Mouse (Mus musculus) liver, embryonic 13.5 days (tissue): ENCODE results near the gene Sart3. TPM values are rescaled to one million over a fixed set of nuclear protein-coding genes. Genes with fewer than 3 reads are reported as not detected.
"Not testable (repeated sequence)": the region's sequence is repeated elsewhere in the genome, so short reads cannot be mapped to it uniquely, and the experiment has no call there.

Source experiments
- ATAC-seq: fragments of 200-750 bp; cut with Nextera tagmentation; 2 replicates; pipeline ENCODE4 v1.8.0; 2017; ENCODE audit warnings: low read depth, mild to moderate bottlenecking, moderate number of reproducible peaks, moderate library complexity
- DNase-seq: peaks from one replicate; pipeline ENCODE4 v3.0.0; 2022
- H3K27ac ChIP-seq: fragments of 300-500 bp; sonication (generic); 2 replicates; pipeline ENCODE4 v1.5.1; 2015; ENCODE audit warnings: moderate library complexity, mild to moderate bottlenecking, inconsistent platforms
- H3K27me3 ChIP-seq: fragments of 300-500 bp; sonication (generic); 2 replicates; pipeline ENCODE4 v1.6.1; 2015; ENCODE audit warnings: mild to moderate bottlenecking, inconsistent platforms
- H3K36me3 ChIP-seq: fragments of 300-500 bp; sonication (generic); 2 replicates; pipeline ENCODE4 v1.6.1; 2015; ENCODE audit warnings: mild to moderate bottlenecking, inconsistent platforms
- H3K4me1 ChIP-seq: fragments of 300-500 bp; sonication (generic); replicated peaks from 2 replicates; pipeline ENCODE4 v1.6.1; 2015; ENCODE audit warnings: inconsistent platforms
- H3K4me2 ChIP-seq: fragments of 300-500 bp; sonication (generic); 2 replicates; pipeline ENCODE4 v1.6.1; 2015; ENCODE audit warnings: inconsistent platforms, mild to moderate bottlenecking, moderate library complexity
- H3K4me3 ChIP-seq: fragments of 300-500 bp; sonication (generic); replicated peaks from 2 replicates; pipeline ENCODE4 v1.5.1; 2015; ENCODE audit warnings: mild to moderate bottlenecking, inconsistent platforms
- H3K9ac ChIP-seq: fragments of 300-500 bp; sonication (generic); 2 replicates; pipeline ENCODE4 v1.6.1; 2015; ENCODE audit warnings: mild to moderate bottlenecking, inconsistent platforms
- H3K9me3 ChIP-seq: fragments of 300-500 bp; sonication (generic); replicated peaks from 2 replicates; pipeline ENCODE4 v1.6.1; 2016; ENCODE audit warnings: inconsistent platforms
- WGBS: fragments of 180-500 bp; shearing (Covaris S2); methylation state at CpG from one replicate; pipeline ENCODE4 v1.1.7; 2015; ENCODE audit not compliant: insufficient replicate concordance; 5-methylcytosine and 5-hydroxymethylcytosine counted together
- polyA plus RNA-seq: library from polyadenylated mRNA; unstranded; fragments of >200 nt; fragmentation: Nextera tagmentation; extraction: Ambion mirVana; gene quantifications from 2 replicates; pipeline ENCODE4 v1.2.1, GENCODE M21; 2015

The Sart3 gene
- polyA plus RNA-seq, 1 experiment from 2014 or later = 21.2 TPM

DNA sequence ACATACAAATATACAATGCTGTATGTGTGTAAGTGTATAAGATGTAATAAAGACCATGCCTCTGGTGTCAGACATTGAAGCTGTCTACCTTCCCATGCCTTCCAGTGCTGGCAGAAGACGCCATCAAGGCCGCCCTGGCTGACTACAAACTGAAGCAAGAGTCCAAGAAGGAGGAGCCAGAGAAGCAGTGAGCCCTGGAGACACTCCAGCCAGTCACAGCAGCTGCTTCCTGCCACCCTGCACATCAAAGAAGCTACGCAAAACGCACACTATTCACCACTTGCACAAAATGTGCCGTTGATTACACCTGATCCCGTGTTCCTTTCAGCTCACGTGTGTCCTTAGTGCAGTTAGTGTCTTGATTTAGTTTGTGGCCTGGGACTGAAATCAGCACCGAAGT, 5.4 kb upstream of the Sart3 start:
- not testable (repeated sequence) for DNase-seq, H3K27me3 ChIP-seq, H3K9ac ChIP-seq, H3K4me3 ChIP-seq, H3K27ac ChIP-seq, H3K9me3 ChIP-seq, ATAC-seq, H3K4me2 ChIP-seq
- 83% methylated on average over 8 of the region's 8 CpGs for WGBS
- Histone ChIP-seq H3K36me3 (peaks cover 46% of the 10 kb centered on the region), H3K4me1 (peaks cover 13% of the 10 kb centered on the region)

DNA sequence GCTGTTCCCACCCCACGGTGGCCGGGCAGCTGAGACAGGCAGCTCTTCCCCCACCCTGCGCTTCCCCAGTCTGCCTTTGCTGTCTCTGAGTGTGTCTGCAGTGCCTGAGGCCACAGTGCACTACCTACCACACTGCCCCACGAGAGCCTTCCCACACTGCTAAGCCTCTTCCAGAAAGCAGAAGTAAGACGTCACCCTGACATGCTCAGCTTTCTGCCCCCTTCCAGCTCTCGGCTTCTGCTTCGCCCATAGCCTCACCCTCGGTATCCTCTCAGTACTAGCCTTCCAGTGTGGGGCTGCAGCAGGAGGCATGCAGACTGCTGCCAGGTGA, 4.6 kb upstream of the Sart3 start:
- Histone ChIP-seq H3K4me2 (no peak overlapping the region), H3K4me1 (peaks cover 16% of the 10 kb centered on the region), H3K36me3 (peaks cover 46% of the 10 kb centered on the region), H3K27ac (peak overlapping the region; percentile 41), H3K4me3 (no peak overlapping the region), H3K9me3 (no peaks in the 10 kb centered on the region), H3K27me3 (no peaks in the 10 kb centered on the region), H3K9ac (no peak overlapping the region)
- DNase-seq (no peak), ATAC-seq (no peak)
- 60% methylated on average over 8 of the region's 8 CpGs for WGBS

DNA sequence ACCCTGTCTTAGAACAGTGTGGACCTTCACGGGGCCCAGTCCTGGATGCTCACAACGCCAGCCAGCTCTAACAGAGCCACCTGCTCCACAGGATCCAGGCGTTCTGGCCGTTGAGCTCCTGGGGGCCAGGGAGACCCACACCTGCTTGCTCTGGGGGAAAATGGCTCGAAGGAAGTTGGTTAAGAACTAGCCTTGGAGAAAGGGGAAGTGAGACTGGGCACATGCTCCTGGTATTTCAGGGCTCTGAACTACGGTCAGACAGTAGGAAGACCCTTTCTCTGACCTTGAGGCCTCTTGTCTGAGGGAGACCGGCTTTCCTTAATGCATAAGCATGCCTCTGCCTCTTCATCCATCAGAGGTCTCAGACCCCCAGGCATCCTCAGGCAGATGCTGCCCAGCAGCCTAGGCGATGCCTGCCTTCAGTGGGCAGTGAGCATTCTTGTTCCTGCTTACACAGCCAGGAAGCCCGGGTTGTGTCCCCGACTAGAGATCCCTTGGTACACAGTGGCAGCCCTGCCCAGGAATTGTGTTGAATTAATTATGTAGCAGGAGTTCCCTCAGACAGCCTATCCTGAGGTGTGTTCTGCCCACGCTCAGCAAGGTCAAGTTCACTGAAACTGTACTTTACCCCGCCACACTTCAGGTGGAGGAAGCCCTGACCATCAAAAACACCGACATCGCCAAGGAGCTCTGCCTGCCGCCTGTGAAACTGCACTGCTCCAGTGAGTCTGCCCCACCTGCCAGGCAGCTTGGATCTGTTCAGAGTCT, 4.0 kb upstream of the Sart3 start:
- no peak for ATAC-seq
- DNase-seq = no peak
- peaks cover 46% of the 10 kb centered on the region for H3K36me3 ChIP-seq
- H3K9me3 ChIP-seq = no peaks in the 10 kb centered on the region
- no peak overlapping the region for H3K9ac ChIP-seq
- H3K4me2 ChIP-seq = no peak overlapping the region
- H3K27me3 ChIP-seq = no peaks in the 10 kb centered on the region
- peaks cover 16% of the 10 kb centered on the region for H3K4me1 ChIP-seq
- WGBS = 60% methylated on average over 15 of the region's 15 CpGs
- H3K27ac ChIP-seq = peak overlapping the region; percentile 41
- no peak overlapping the region for H3K4me3 ChIP-seq

DNA sequence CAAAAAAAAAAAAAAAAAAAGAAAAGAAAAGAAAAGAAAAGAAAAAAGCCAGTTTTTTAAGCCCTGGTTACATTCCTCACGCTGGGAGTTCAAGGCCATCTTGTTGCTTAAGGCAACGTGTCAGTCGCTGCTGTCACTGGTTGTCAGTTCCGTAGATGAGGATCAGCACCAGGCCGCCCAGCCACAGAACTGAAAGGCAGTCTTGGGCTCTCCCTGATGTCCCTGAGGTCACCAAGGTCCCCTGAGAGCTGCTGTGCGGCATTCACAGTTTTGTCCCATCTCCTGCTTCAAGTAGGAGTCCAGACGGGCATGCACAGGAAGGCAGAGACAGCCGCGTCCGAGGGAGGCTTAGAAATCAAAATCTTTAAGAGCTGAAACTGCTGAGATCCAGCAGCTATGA, 3.3 kb upstream of the Sart3 start:
- no peaks in the 10 kb centered on the region for H3K27me3 ChIP-seq
- H3K4me1 ChIP-seq = peaks cover 17% of the 10 kb centered on the region
- H3K9ac ChIP-seq = no peak overlapping the region
- ATAC-seq (no peak), DNase-seq (no peak)
- no peak overlapping the region for H3K4me3 ChIP-seq
- 0 out of 2 replicates have a peak overlapping the region, but pooled peaks have one; percentile 31 for H3K27ac ChIP-seq
- no peaks in the 10 kb centered on the region for H3K9me3 ChIP-seq
- no peak overlapping the region for H3K4me2 ChIP-seq
- 84% methylated on average over 10 of the region's 10 CpGs for WGBS
- peaks cover 46% of the 10 kb centered on the region for H3K36me3 ChIP-seq

DNA sequence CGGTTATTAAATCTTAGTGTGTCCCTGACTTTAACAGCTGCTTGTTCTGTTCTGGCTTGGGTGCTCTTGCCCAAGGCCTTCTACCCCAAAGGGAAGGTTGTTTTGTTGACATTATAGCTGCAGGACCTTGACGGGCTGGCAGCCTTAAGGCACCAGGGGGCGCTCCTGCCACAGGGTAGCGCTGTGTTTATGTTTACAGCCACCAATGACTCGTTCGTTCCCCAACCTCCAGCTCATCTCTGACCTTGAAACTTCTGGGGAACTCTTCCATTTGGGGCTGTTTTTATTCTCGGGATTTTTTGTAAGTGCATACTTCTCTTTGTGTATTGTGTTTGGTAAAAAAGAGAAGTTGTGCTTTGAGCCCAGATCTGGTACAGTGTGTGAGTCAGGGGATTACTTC, 1.4 kb upstream of the Sart3 start:
- Histone ChIP-seq H3K4me3 (peak overlapping the region; percentile 100), H3K4me1 (peaks cover 36% of the 10 kb centered on the region), H3K4me2 (peak overlapping the region; percentile 94), H3K27me3 (no peaks in the 10 kb centered on the region), H3K9ac (peak overlapping the region; percentile 88), H3K9me3 (no peaks in the 10 kb centered on the region), H3K36me3 (peaks cover 48% of the 10 kb centered on the region), H3K27ac (peak overlapping the region; percentile 87)
- peak; percentile 39 for ATAC-seq
- under 1% methylated on average over 7 of the region's 7 CpGs for WGBS
- peak; percentile 85 for DNase-seq

DNA sequence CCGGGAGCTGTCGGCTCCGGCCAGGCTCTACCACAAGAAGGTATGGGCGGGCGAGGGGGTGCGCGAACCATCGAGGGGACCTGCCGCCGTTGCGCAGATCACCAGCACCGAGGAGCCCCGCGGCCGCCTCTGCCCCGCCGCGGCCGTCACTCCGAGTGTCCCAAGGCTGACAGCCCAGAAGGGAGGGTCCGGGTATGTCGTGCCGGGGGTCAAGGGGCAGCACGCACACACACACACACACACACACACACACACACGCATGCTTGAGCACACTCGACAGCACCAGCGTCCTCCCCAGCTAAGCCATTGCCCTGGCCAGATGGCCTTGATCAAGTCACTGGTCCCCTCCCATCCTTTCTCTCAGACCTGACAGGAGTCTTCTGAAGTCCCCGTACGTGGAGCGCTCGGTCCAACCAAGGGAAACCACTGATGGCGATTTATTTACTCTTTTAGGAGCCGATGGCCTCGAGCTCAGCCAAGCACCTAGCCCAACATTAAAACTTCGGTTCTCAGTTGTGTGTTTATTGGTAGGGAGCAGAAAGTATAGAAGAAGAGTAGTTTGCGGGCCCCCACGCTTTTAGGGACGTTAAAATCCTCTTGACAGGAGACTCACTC, 702 bp upstream of the Sart3 start:
- peak overlapping the region; percentile 88 for H3K9ac ChIP-seq
- WGBS = 1% methylated on average over 36 of the region's 38 CpGs
- H3K4me3 ChIP-seq = peak overlapping the region; percentile 100
- H3K27me3 ChIP-seq = no peaks in the 10 kb centered on the region
- DNase-seq (no peak), ATAC-seq (peak; percentile 32)
- peaks cover 41% of the 10 kb centered on the region for H3K4me1 ChIP-seq
- peaks cover 48% of the 10 kb centered on the region for H3K36me3 ChIP-seq
- peak overlapping the region; percentile 94 for H3K4me2 ChIP-seq
- H3K27ac ChIP-seq = peak overlapping the region; percentile 87
- no peaks in the 10 kb centered on the region for H3K9me3 ChIP-seq

DNA sequence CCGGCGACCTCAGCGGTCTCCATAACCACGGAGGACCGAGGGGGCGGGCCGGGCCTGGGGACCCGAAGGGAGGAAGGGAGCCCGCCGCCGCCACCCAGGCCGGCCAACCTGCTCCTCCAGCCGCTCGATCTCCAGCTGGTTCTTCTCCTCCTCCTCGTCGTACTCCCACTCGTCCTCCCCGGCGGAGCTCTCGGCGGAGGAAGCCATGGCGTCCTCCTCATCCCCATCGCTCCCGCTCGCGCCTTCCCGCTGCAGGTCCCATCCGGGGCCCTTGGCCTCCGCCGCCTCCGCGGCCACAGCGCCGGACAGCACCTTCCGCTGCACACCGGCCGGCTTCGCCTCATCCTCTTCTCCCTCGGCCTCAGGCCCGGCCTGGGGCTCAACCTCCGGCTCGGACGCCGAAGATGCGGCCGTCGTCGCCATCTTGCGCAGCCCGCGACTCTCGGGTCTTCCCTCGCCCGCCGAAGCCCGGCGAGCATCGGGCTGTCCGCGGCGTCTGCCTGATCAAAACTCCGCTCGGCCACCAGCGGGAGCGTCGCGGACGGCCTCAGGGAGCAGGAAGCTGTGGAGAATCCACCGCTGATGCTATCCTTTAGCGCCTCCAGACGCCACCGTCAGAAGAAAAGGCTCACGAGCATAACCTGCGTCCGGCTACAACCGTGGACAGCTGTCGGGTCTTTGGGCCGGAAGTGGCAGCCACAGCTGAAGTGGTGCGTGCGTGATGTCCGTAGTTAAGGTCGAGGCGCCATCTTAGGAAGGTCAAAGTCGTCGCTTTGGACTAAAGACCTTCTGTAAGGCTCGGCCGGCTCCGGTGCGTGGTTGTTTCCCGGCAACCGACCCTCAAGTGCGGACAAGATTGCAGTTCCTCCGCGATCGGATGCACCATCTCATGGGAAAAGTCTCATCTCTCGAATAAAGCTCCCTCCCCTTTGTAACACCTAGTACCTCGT, 822 bp downstream of the Sart3 start:
- peak overlapping the region; percentile 100 for H3K4me3 ChIP-seq
- H3K9me3 ChIP-seq = no peaks in the 10 kb centered on the region
- peak overlapping the region; percentile 93 for H3K9ac ChIP-seq
- H3K4me2 ChIP-seq = peak overlapping the region; percentile 83
- H3K4me1 ChIP-seq = peaks cover 43% of the 10 kb centered on the region
- ATAC-seq (peak; percentile 76), DNase-seq (peak; percentile 85)
- under 1% methylated on average over 97 of the region's 97 CpGs for WGBS
- H3K36me3 ChIP-seq = peaks cover 51% of the 10 kb centered on the region
- no peaks in the 10 kb centered on the region for H3K27me3 ChIP-seq
- H3K27ac ChIP-seq = peak overlapping the region; percentile 93

DNA sequence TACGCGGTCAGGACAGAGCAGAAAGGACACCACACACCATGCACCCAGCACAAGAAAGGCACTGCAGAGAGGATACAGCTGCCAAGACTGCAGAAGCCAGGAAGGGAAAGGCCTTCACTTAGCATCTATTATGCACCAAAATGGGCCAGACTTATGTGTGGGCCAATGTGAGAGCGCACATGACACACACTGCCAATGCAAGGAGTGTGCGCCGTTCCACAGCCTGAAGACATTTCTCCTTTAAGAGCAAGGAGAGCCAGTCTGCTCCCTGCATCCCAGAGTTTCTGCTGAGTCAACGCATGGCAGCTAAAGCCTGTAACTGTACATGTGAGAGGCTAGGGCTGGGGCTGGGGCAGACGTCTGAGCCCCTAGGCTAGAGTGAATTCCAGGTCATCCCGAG, 3.5 kb downstream of the Sart3 start:
- no peak overlapping the region for H3K4me3 ChIP-seq
- WGBS = 83% methylated on average over 8 of the region's 8 CpGs
- no peak overlapping the region for H3K9ac ChIP-seq
- DNase-seq (no peak), ATAC-seq (no peak)
- H3K27ac ChIP-seq = no peak overlapping the region
- H3K9me3 ChIP-seq = no peaks in the 10 kb centered on the region
- peaks cover 47% of the 10 kb centered on the region for H3K4me1 ChIP-seq
- no peaks in the 10 kb centered on the region for H3K27me3 ChIP-seq
- no peak overlapping the region for H3K4me2 ChIP-seq
- H3K36me3 ChIP-seq = peaks cover 53% of the 10 kb centered on the region

DNA sequence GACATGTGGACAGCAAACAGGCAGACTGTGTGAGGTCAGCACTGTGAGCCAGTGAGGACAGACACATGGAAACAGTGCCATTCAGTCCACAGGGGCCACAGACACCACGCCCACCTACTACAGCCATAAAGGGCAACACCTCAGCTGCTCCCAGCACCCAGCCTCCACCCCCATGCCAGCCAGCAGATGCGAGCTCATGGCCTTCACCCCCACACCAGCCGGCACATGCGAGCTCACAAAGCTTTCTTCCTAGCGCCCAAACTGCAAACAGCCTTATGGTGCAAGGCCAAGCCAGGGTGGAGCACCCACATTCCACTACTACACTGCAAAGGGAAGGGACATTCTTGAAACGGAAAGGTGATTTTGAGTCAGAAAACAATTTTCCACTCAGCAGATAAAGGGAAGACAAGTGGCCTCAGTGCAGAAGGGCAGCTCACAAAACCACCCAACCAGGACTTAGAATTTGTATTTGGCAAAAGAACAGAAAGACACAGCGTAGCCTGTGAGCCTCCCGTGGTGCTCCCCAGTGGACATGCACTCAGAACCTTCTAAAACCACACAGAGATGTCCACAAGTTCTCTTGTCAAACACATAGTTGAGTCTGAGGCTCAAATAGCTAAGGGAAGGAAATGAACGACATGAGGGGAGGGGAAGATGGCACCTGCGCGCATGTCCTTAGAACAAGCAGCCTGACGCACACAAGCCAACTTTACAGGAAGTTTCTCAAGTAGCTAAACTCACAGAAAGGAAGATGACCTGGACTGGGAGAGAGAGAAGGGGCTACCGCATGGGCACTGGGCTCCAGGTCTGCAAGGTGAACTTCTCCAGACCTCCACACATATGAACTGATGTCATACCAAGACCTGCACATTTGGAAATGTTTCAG, 6.4 kb downstream of the Sart3 start:
- Histone ChIP-seq H3K36me3 (peaks cover 83% of the 10 kb centered on the region), H3K4me2 (no peak overlapping the region), H3K27me3 (no peaks in the 10 kb centered on the region), H3K4me1 (peaks cover 37% of the 10 kb centered on the region), H3K27ac (no peak overlapping the region), H3K9me3 (no peaks in the 10 kb centered on the region), H3K4me3 (no peak overlapping the region), H3K9ac (no peak overlapping the region)
- no peak for DNase-seq
- WGBS = 74% methylated on average over 13 of the region's 13 CpGs
- ATAC-seq = no peak

DNA sequence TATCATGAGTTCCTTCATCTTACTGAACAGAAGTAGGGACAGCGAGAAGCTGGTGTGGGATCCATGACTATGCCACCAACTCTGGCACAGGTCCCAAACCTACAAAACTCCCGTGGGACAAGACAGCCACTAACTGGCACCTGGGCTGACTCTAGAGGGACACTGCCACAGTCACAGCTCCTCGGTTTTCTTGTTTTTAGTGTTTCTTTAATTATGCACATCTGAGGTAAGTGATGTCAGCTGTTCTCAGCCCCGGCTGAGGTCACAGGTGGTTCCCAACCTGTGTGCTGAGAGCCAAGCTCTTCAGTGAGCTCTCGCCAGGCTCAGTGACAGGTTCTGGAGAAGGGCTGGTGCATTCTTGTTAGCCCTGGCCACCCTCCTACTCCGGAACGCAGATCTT, 7.9 kb downstream of the Sart3 start:
- peaks cover 97% of the 10 kb centered on the region for H3K36me3 ChIP-seq
- WGBS = 86% methylated on average over 7 of the region's 7 CpGs

More for the DNA sequence above, 7.9 kb downstream of the Sart3 start:
- Histone ChIP-seq H3K9ac (no peak overlapping the region), H3K27me3 (no peaks in the 10 kb centered on the region), H3K9me3 (no peaks in the 10 kb centered on the region), H3K4me3 (no peak overlapping the region), H3K27ac (no peak overlapping the region), H3K4me1 (peaks cover 24% of the 10 kb centered on the region), H3K4me2 (no peak overlapping the region)
- no peak for DNase-seq
- ATAC-seq = no peak
